Mouse (Mus musculus) bone marrow, adult 2 months (tissue): ENCODE measurements around the gene Ildr1.

Source experiments
- CTCF ChIP-seq: fragments of 200-500 bp; IDR thresholded peaks from 2 replicates; pipeline ENCODE4 v1.5.1; 2011; ENCODE audit warnings: low read length, control low read depth; ENCODE audit not compliant: control insufficient read depth, insufficient read depth
- POLR2A ChIP-seq: fragments of 200-500 bp; IDR thresholded peaks from 2 replicates; pipeline ENCODE4 v1.6.1; 2011; ENCODE audit warnings: low read depth, mild to moderate bottlenecking, control low read depth, low read length, borderline replicate concordance; ENCODE audit not compliant: control insufficient read depth

DNA sequence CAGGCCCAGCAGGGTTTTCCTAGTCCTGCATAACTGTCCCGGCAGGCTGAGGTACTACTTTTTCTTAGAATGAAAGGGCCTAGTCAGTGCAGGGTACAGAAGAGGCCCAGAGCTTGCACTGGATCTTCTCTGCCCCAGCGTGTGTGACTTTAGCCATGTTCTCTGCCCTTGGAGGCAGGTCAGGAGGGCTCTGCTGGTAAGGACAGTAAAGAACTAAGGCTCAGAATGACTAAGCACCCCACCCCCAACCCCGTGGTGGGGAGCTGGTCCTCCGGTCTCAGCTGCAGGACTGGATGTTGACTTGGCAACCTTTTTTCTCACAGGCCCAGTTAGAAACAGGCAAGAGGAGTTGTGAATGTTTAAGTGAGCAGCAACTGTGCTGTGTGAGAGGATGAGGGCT, 29.0 kb downstream of the Ildr1 start:
- TF ChIP-seq POLR2A, result no peak
- no peak for TF ChIP-seq CTCF
